Mouse (Mus musculus): ENCODE data around the gene Wdr86.
"Not testable (repeated sequence)": the region's sequence is repeated elsewhere in the genome, so short reads cannot be mapped to it uniquely, and the experiment has no call there.

Gene Wdr86

DNA sequence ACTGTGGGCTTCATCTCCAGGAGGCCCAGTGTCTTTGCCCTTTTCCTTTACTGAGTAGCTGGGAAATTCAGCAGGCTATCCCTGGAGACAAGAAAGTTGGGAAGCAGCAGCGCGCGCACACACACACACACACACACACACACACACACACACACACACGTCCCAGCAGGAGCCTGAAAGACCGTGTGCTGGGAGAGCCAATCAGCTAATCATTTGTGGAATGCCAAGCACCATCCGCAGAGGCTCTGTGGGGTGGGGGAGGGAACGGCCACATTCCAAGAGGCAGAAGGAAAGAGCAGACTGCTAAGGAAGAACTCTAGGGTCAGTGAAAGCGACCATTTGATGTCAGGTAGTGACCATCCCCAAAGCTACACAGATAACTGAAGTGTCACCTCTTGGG, 2.6 kb upstream of the Wdr86 start:
- DNase-seq (ENCODE audit: low spot score in 2 of 2) = no peak

DNA sequence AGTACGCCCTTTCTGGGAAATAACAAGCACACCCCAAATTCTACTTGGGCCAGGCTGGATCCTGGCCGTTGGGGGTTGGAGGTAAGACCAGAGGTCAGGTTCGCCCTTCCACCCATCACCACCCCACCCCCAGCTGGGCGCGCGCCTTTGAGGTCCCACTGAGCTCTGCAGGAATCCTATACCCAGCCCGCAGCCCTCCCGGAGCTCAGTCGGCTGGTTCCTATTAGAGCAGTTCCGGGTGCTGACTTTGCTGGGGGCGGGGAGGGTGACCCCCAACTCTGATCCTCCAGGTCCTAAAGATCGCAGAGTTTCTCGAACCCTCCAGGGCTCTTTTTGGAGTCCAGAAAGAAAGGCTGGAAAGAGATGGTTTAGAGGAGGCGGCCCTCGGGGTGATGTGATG, 459 bp upstream of the Wdr86 start:
- DNase-seq (ENCODE audit: low spot score in 2 of 2) = no peak

DNA sequence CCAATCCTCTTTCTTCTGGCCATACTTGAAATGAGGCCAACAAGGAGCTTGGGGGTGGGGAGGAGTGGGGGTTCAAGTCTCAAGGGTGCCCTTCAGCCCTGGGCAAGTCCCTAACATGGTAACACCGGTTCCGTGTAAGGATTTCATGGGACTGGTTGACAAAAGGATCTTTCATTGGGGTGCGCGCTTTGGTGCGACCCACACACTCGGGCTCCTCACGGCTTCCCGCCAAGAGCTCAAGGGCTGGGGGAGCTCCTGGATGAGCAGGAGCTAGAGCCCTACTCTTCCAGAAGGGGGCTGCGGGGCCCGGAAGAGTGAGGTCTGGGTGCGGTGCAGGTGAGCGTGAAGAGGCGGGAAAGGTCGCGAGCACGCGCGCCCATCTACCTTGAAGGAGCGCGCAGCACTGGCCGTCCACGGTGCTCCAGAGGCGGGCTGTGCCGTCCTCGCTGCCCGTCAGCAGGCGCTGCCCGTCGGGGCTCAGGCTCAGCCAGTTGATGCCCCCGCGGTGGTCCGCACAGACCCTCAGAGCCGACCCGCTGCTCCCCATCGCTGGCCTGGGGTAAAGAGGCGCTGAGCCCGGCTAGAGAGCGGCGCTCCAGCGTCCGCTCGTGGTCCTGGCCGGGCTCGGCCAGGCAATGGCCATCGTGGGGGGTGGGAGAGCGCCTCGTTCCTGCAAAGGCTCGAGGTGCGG, 585 bp downstream of the Wdr86 start:
- no peak for DNase-seq (ENCODE audit: low spot score in 2 of 2)

DNA sequence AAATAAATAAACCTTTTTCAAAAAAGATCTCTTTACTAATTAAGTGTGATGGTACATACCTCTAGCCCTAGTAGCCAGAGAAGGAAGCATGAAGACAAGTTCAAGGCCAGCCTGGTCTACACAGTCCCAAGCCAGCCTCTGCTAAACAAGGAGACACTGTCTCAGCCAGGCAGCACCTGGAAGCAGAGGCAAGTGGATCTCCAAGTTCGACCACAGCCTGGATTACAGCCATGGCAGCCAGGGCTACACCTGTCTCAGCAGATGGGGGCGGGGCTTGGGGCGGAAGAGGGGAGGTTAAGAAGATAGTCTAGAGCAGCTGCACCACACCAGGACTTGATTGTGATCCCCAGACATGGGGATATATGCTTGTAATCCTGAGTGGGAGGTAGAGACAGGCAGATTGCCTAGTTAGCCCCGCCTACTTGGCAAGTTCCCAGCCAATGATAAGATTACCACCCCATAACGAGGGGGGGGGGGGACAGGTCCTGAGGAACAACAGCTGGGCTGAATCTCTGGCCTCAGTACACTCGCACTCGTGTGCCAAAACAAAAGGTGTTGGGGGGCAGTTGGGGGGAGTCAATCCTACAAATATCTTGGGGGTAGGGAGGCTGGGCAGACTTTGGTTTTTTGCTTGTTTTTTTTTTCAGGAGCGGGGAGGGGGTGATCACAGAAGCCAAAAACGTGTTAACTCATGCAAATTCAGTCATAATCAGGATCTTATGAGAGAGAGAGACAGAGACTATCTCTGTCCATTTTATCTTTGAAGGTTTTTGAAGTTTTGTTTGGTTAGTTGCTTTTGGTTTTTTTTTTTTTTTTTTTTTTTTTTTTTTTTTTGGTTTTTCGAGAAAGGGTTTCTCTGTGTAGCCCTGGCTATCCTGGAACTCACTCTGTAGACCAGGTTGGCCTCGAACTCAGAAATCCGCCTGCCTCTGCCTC, 3.4 kb downstream of the Wdr86 start:
- DNase-seq (ENCODE audit: low spot score in 2 of 2) = peak in 1 of 2 experiments; percentile 29

DNA sequence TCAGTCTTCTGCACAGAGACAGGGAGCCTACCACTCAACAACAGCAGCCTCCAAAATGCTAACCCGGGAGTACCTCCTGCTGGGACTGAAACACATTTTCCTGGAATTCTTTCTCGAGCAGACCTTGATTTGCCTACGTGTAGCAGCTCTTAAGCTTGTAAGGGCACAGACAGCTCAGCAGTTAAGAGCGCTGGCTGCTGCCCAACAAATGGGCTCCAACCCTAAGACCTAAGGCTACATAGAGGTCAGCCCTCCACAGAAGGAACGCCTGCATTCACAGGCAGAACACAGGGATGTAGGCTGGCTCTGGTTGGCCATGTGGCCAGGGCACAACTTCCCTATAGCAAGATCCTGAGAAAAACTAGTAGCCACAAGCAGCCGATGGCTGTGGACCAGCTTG, 4.6 kb downstream of the Wdr86 start:
- DNase-seq (ENCODE audit: low spot score in 2 of 2) = no peak

DNA sequence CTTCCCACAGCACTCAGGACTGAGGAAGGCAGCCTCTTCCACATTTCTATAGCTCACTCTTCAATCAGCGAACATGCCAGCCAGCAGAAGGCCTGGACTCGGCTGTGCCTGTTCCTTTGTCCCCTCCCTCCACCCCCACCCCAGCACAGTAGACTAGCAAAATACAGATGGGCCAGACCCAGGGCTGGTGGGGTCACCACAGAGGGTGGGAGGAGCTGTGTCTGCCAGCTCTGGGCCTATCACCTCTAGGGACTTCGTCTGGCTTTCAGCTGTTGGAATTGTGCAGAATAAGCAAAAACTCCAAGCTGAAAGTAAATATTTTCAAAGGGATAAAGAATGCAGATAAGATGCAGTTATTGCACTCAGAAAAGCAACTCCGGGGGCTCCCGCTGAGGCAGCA, 5.7 kb downstream of the Wdr86 start:
- no peak for DNase-seq (ENCODE audit: low spot score in 2 of 2)

DNA sequence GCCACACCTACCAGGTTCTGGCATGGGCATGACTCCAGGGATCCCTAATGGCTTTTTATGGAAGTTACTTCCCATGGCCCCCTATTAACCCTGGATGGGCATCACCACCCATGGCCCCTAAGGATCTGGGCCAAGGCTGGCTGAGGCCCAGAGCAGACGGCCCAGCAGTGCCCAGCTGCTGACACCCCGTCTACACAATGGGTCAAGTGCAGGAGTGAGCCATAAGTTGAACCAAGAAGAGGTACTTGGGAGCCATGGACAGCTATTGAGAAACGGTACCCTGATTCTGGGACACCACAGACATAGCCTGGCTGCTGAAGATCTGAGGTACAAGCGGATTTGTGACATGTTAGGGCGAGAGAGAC, 6.3 kb downstream of the Wdr86 start:
- DNase-seq (ENCODE audit: low spot score in 2 of 2) = no peak

DNA sequence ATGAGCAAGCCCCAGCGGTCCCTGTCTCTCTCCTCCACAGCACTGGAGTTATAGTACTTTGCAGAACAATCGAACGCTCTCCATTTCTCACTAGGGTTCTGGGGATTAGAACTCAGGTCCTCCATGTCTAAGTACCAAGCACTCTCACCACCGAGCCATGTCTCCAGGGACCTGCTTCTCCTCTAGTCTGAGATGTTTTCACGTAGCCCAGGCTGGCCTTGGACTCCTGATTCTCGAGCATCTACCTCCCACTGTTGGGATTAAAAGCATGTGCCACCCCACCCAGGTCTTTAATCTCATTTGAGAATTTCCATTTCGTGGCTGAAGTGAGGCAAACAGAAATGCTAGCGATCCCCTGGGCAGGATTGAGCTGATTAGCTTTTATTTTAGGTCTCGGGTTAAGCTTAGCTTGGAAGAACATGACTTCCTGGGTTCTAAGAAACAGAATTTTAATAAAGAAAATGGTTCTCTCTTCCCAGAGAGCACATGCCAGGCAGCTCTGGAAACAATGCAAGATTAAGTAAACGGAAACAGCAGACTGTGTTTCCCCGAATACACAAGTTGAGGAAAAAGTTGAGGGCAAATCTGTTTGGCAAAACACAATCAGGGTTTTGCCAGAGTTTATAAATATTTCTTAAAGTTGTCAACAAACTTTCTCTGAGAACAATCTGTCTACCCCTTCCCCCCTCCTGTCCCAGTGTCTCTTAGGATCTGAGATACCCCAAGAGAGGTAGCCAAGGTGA, 6.8 kb downstream of the Wdr86 start:
- no peak for DNase-seq (ENCODE audit: low spot score in 2 of 2)

DNA sequence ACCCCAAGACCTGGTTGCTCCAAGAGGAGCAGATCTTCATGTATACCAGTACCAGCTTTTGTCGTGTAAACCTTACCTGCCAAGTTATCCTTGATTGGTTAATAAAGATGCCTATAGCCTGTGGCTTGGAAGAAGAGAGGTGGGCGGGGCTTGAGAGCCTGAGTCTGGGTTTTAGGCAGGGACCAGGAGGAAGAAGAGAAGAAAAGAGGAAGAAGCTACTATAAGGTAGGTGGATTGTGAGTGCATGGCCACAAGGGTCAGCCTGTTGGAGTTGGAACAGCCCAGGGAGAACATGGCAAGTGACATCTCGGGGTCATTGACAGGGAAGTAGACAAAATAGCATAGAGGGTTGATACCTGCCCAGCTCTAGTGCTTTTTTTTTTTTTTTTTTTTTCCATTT, 10.7 kb downstream of the Wdr86 start:
- DNase-seq (ENCODE audit: low spot score in 2 of 2) = no peak

DNA sequence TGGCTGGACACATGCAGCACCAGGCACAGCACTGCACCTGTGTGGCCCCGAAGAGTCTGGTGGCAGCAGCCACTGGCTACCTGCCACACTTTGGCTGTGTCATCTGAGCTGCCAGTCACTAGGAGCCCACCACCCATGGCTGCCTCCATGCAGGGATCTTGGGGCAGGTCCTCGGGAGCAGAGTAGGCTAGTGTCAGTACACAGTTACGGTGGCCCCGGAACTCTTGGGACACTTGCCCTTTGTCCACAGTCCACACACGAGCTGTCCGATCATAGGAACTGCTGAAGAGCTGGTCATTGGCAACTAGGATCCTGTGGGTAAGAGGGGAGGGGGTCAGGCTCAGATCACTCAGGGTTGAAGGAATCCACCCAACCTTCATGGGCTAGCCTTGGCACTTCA, 12.5 kb downstream of the Wdr86 start:
- no peak for DNase-seq (ENCODE audit: low spot score in 2 of 2)

DNA sequence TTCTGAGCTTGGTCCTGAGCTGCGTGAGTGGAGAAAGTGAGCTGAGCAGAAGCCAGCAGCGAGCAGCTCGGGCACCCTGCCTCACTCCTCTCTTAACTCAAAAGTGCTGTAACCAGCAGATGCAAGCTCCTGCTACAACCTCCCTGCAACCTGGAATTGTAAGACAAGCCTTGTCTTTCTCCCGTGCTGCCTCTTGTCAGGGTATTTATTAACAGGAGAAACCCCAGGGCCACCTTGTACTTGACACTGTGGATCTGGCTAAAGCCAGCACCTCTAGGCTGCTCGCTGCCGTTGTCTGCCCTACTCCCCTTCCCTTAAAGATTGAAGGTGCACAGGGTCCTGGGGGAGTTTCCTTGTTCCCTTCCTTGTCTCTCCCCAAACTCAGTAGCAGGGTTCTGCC, 16.5 kb downstream of the Wdr86 start:
- DNase-seq (ENCODE audit: low spot score in 2 of 2) = no peak

DNA sequence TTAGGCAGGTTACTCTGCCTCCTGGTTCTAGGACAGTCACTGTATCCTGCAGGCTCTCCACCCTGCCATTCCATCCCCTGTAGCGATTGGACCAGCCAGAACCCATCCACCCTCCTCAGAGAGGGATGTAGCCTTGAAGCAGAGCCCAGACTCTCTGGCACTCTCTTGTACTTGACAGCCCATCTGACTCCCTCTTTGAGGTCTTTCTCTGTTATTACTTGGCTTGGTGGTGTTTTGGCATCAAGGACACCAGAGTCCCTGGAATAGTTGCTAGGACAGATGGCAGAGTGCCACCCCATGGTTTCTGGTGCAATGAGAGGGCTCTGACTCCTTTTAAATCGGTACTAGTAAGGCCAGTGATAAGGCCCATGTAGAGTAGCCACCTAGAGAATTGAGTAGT, 17.3 kb downstream of the Wdr86 start:
- DNase-seq (ENCODE audit: low spot score in 2 of 2) = no peak

DNA sequence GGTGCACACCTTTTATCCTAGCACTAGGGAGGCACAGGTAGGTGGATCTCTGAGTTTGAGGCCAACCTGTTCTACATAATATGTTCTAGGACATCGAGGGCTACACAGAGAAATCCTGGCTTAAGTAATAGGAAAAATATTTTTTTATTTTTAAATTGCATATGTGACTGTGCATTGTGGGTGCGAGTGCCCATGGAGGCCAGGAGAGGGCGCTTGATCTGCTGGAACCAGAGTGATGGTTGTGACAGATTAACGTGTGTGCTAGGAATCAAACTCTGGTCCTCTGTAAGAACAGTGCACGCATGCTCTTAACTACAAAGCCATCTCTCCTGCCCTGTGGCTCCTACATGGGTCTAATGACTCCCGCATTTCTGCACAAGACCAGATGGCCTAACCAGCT, 18.9 kb downstream of the Wdr86 start:
- DNase-seq (ENCODE audit: low spot score in 2 of 2) = no peak

DNA sequence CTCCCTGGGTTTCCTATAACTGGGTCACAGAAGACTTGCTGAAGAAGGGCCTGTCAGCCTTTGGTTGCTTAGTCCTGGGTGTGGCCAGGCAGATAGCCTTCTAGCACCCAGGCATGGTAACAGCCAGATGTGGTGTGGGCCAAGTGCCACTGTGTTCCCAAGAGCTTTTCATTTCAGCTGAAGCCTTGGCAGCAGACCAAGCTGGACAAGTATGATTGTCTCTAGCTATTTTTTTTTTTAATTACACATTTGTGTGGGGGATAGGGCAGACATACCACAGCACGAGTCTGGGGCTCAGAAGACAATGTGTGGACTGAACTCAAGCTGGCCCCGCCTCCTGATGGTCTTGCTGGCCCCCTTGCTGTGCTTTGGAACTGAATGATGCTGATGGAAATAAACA, 20.6 kb downstream of the Wdr86 start:
- DNase-seq (ENCODE audit: low spot score in 2 of 2) = no peak

DNA sequence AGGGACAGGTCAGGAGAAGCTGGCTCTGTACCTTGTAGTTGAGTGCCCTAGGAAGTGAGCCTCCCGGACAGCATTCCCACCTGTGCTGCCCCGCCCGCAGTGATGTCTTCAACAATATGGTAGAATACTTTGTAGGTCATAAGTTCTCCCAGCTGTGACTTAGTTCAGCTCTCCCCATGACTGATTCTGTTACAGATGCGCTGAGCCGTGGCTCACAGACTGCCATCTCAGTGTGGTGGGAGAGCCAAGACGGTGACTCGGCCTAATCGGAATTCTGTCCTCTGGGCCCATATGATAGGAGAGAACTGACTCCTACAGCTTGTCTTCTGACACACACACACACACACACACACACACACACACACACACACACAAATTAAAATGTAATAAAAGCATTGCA, 25.9 kb downstream of the Wdr86 start:
- no peak for DNase-seq (ENCODE audit: low spot score in 2 of 2)

DNA sequence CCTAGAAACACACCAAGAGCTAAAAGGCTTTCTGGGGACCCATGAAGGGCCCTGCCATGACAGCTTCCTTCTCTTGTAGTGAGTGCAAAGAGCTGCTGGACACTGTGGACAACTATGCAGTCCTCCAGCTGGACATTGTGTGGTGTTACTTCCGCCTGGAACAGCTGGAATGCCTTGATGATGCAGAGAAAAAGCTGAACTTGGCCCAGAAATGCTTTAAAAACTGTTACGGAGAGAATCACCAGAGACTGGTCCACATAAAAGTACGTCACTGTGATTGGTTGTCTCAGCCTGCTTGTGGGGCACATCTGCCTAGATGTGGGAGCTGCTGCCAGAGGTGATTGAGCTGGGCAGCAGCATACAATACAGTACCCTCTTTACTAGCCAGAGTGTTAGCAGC, 29.3 kb downstream of the Wdr86 start:
- DNase-seq (ENCODE audit: low spot score in 2 of 2) = no peak

DNA sequence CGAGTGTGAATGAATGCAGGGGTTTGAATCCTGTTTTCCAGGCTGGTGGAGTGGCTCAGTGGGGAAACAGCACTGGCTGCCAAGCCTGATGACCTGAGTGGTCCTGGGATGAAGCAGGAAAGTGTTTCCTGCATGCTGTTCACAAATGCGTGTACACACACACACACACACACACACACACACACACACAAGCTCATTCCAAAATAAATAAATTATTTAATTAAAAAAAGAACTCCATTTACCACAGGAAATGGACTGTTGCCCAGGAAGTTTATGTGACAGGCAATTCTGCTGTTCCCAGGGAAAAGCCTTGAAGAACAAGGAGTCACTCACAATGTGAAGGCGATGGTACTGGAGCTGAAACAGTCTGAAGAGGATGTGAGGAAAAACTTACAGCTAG, 33.8 kb downstream of the Wdr86 start:
- DNase-seq (ENCODE audit: low spot score in 2 of 2) = no peak

DNA sequence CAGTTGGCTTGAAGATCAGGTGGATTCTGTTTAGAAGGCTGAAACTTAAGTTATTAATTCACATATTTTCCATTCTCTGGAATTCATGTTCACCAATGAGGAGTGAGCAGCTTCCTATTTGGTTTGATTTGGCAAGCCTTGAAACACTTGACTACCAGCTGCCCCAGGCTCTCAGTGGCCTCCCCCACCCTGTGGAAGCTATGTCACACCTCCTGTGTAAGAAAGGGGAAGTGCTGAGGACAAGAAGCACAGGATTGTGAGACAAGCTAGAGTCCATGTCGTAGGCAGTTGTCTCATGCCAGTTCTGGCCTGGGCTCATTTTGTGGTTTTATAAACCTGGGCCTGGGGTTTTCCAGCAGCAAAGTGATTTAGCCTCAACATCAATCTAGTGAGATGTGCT, 42.8 kb downstream of the Wdr86 start:
- peak in 1 of 2 experiments; percentile 48 for DNase-seq (ENCODE audit: low spot score in 2 of 2)

DNA sequence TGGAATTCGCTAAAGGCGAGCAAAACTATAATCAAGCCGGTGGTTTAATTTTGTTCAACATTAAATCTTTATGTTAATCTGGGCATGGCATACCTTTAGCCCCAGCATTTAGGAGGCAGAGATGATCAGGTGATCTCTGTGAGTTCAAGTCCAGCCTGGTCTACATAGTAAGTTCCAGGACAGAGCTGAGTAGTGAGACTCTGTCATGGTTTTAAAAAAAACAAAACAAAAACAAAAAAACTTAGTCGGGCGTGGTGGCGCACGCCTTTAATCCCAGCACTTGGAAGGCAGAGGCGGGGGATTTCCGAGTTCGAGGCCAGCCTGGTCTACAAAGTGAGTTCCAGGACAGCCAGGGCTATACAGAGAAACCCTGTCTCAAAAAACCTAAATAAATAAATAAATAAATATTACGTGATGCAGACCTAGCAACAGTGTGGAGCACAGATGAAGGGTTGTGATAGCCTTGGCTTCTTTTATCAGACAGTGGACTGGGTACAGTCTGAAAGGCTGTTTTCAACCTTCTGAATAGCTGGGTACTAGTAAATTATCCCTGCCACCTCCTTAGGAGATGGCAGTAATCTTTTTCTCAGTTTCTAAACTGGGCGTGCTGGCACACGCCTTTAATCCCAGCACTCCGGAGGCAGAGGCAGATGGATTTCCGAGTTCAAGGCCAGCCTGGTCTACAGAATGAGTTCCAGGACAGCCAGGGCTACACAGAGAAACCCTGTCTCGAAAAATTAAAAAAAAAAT, 43.7 kb downstream of the Wdr86 start:
- not testable (repeated sequence) for DNase-seq (ENCODE audit: low spot score in 2 of 2)

DNA sequence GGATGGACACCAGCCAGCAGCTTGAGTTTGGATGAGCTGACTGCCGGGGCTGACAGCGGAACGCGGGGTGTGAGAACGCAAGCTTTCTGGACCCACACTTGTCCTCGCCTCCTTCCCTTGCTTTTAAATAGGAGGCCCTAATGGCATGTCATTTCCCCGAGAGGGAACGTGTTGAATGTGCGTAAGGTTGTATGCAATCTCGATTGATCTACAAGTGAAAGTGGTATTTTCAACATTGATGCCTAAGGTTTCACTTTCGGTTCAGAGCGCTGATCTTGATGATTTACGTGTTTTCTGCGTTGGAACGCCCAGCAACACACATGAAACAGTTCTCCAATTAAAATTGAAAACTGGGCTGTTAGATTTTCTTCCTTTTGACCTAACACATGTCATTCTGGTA, 44.4 kb downstream of the Wdr86 start:
- no peak for DNase-seq (ENCODE audit: low spot score in 2 of 2)

DNA sequence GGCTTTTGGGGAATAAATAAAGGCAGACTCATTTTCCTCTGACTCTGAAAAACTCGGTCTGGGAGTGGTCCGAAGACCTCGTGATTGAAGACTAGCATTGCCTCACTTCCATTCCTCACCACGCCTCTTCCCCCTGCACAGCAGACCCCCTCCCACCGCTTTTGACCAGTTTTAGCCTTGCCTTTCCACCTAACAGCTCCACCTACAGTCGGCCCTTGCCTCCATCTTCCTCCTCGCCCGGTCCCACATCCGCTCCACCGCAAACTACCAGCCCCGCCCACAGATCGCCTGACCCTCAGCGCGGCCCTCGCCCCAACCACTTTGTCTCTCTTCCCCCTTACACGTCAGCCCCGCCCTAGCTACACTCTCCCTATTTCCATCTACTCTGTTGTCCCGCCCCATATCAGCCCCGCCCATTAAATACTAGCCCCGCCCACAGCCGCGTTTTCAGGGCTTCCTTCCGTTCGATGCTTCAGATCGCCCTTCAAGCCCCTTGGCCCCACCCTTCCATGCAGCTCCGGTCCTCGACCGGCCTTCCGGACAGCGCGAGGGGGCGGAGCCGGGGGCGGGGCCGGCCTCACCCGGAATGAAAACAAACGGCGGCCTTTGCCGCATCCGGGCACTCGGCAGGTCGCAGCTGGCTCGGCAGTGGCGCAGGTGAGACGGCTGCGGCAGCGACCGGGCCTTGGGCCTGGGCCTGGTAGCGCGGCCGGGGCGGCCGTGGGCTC, 45.0 kb downstream of the Wdr86 start, which contains the start of gene Nub1:
Gene Nub1 (plus strand): TSS at position 167 of the 728 bp plus-strand sequence.
- DNase-seq (ENCODE audit: low spot score in 2 of 2) = peak; percentile 95 to 99

Measured in spleen, postnatal 10 days (tissue).